ENCODE assay signal across 32 mouse cellular contexts in genomic region chr17:80323015-80323414, GRCm38 (mm10). TPM values are rescaled to one million over a fixed set of nuclear protein-coding genes. Genes with fewer than 3 reads are reported as not detected.
"Had no signal": no experiment of that assay in that cellular context is flagged by ENCODE, and none has a peak within 500 bp of the region (broad histone marks: within the 10 kb centered on the region; RNA-seq: fewer than 3 reads in every experiment).

No protein-coding gene starts in this region.

- H3K9ac ChIP-seq: heart, embryonic 13.5 days; heart, embryonic 15.5 days; hindbrain, embryonic 12.5 days; hindbrain, embryonic 14.5 days; kidney, embryonic 15.5 days; limb, embryonic 13.5 days; limb, embryonic 15.5 days; liver, embryonic 12.5 days; liver, embryonic 14.5 days had no signal

- H3K9me3 ChIP-seq: heart, embryonic 13.5 days; heart, embryonic 15.5 days; hindbrain, embryonic 10.5 days; hindbrain, embryonic 12.5 days; kidney, embryonic 15.5 days; limb, embryonic 13.5 days; limb, embryonic 15.5 days; liver, embryonic 12.5 days had no signal

- H3K4me2 ChIP-seq: heart, embryonic 11.5 days; heart, embryonic 13.5 days; heart, embryonic 15.5 days; hindbrain, embryonic 12.5 days; hindbrain, embryonic 14.5 days; kidney, embryonic 15.5 days; limb, embryonic 13.5 days; limb, embryonic 15.5 days; liver, embryonic 12.5 days had no signal

- DNase-seq: gastrocnemius, postnatal 25 days; heart, adult 2 months; heart, postnatal 4 days; kidney, adult 11 months; kidney, adult 2 months; kidney, adult 9 months; kidney, postnatal 14 days; kidney, postnatal 36 days; layer of hippocampus, adult 9-11 months; layer of hippocampus, postnatal 36 days; left cerebral cortex, postnatal 4 days had no signal

- ATAC-seq: hindbrain, embryonic 16.5 days; intestine, embryonic 16.5 days; liver, embryonic 12.5 days had no signal

- H3K27me3 ChIP-seq: heart, embryonic 13.5 days; heart, embryonic 15.5 days; hindbrain, embryonic 12.5 days; kidney, embryonic 15.5 days; limb, embryonic 13.5 days; limb, embryonic 15.5 days; liver, embryonic 12.5 days had no signal

- H3K27ac ChIP-seq: heart, adult 2 months; heart, embryonic 13.5 days; heart, embryonic 15.5 days; hindbrain, embryonic 10.5 days; hindbrain, embryonic 12.5 days; hindbrain, embryonic 14.5 days; kidney, embryonic 15.5 days; kidney, postnatal 0 days; limb, embryonic 13.5 days; limb, embryonic 15.5 days; liver, embryonic 12.5 days; liver, embryonic 14.5 days had no signal

- H3K4me3 ChIP-seq: heart, adult 2 months; heart, embryonic 13.5 days; heart, embryonic 15.5 days; hindbrain, embryonic 10.5 days; hindbrain, embryonic 12.5 days; kidney, embryonic 15.5 days; limb, embryonic 13.5 days; limb, embryonic 15.5 days; liver, embryonic 12.5 days had no signal

- H3K4me1 ChIP-seq: hindbrain, embryonic 10.5 days; hindbrain, embryonic 12.5 days; kidney, embryonic 15.5 days; limb, embryonic 13.5 days; liver, embryonic 12.5 days had no signal

- H3K36me3 ChIP-seq: heart, embryonic 13.5 days; heart, embryonic 15.5 days; hindbrain, embryonic 10.5 days; hindbrain, embryonic 12.5 days; kidney, embryonic 15.5 days; limb, embryonic 13.5 days; limb, embryonic 15.5 days; liver, embryonic 12.5 days had no signal

RNA-seq across cellular contexts. Expression of gene Arhgef33, which starts 15.8 kb away (rescaled TPM):
- total RNA-seq: gastrocnemius, adult 18-20 months; gastrocnemius, adult 8-10 months; gastrocnemius, postnatal 25 days; heart, postnatal 25 days; liver, adult 2 months had no signal
- polyA plus RNA-seq: liver, adult 2 months had no signal

RNA-seq across cellular contexts. Expression of gene Gm10190, which starts 50.3 kb away (rescaled TPM):
- total RNA-seq: gastrocnemius, adult 18-20 months; gastrocnemius, adult 8-10 months; gastrocnemius, postnatal 25 days; granulocyte monocyte progenitor cell, adult 5-6 weeks; heart, adult 2 months; heart, postnatal 25 days; left cerebral cortex, adult 18-20 months; liver, adult 2 months had no signal
- polyA plus RNA-seq: heart, adult 2 months; heart, embryonic 11.5 days; hindbrain, embryonic 10.5 days; kidney, adult 2 months; large intestine, adult 2 months; liver, adult 2 months; liver, embryonic 14.5 days had no signal
